Mouse (Mus musculus): ENCODE results near the gene Syk. TPM values are rescaled to one million over a fixed set of nuclear protein-coding genes. Genes with fewer than 3 reads are reported as not detected.

Gene Syk
- polyA plus RNA-seq, 1 experiment from 2014 or later: 3.9 TPM

GRCm38 (mm10) chr13:52673272-52673671, 90.3 kb downstream of the Syk start:
- WGBS: 55% methylated on average over 4 of the region's 4 CpGs
- no peaks in the 10 kb centered on the region for H3K36me3 ChIP-seq (ENCODE audit: control insufficient read depth, insufficient read depth, low read length)

GRCm38 (mm10) chr13:52673856-52674255, 90.9 kb downstream of the Syk start:
- no peak overlapping the region for H3K4me3 ChIP-seq (replicated peaks; ENCODE audit: low read length)
- H3K27ac ChIP-seq (ENCODE audit: low read length): no peak overlapping the region
- 61% methylated on average over 4 of the region's 4 CpGs for WGBS
- no peak overlapping the region for H3K9ac ChIP-seq (ENCODE audit: low read length)
- H3K27me3 ChIP-seq (ENCODE audit: control insufficient read depth, insufficient read depth, low read length): no peaks in the 10 kb centered on the region
- H3K9me3 ChIP-seq (replicated peaks; ENCODE audit: control insufficient read depth, low read length): 0 out of 2 replicates have a peak, but pooled peaks cover 3% of the 10 kb centered on the region
- H3K4me1 ChIP-seq (ENCODE audit: control insufficient read depth, insufficient read depth, low read length): no peaks in the 10 kb centered on the region
- H3K4me2 ChIP-seq (ENCODE audit: low read depth, low read length): no peak overlapping the region
- ATAC-seq (ENCODE audit: insufficient read depth, low FRiP score): no peak
- H3K36me3 ChIP-seq (ENCODE audit: control insufficient read depth, insufficient read depth, low read length): no peaks in the 10 kb centered on the region

More at GRCm38 (mm10) chr13:52673272-52673671, 90.3 kb downstream of the Syk start:
- no peak overlapping the region for H3K4me2 ChIP-seq (ENCODE audit: low read depth, low read length)
- no peak overlapping the region for H3K4me3 ChIP-seq (replicated peaks; ENCODE audit: low read length)
- H3K27me3 ChIP-seq (ENCODE audit: control insufficient read depth, insufficient read depth, low read length): no peaks in the 10 kb centered on the region
- no peak overlapping the region for H3K27ac ChIP-seq (ENCODE audit: low read length)
- 0 out of 2 replicates have a peak, but pooled peaks cover 3% of the 10 kb centered on the region for H3K9me3 ChIP-seq (replicated peaks; ENCODE audit: control insufficient read depth, low read length)
- ATAC-seq (ENCODE audit: insufficient read depth, low FRiP score): no peak
- no peaks in the 10 kb centered on the region for H3K4me1 ChIP-seq (ENCODE audit: control insufficient read depth, insufficient read depth, low read length)
- H3K9ac ChIP-seq (ENCODE audit: low read length): no peak overlapping the region

- 44% methylated on average over 12 of the region's 12 CpGs for WGBS
- Histone ChIP-seq H3K27ac (ENCODE audit: low read length) (no peak overlapping the region), H3K4me1 (ENCODE audit: control insufficient read depth, insufficient read depth, low read length) (no peaks in the 10 kb centered on the region), H3K27me3 (ENCODE audit: control insufficient read depth, insufficient read depth, low read length) (no peaks in the 10 kb centered on the region), H3K36me3 (ENCODE audit: control insufficient read depth, insufficient read depth, low read length) (no peaks in the 10 kb centered on the region), H3K9me3 (replicated peaks; ENCODE audit: control insufficient read depth, low read length) (0 out of 2 replicates have a peak, but pooled peaks cover 3% of the 10 kb centered on the region), H3K9ac (ENCODE audit: low read length) (no peak overlapping the region), H3K4me2 (ENCODE audit: low read depth, low read length) (no peak overlapping the region), H3K4me3 (replicated peaks; ENCODE audit: low read length) (no peak overlapping the region)
- no peak for ATAC-seq (ENCODE audit: insufficient read depth, low FRiP score)
Observed at GRCm38 (mm10) chr13:52674839-52675238, 91.9 kb downstream of the Syk start.

- H3K4me3 ChIP-seq (replicated peaks; ENCODE audit: low read length): no peak overlapping the region
- no peak; the same call in 1 of the 2 replicates for ATAC-seq (ENCODE audit: insufficient read depth, low FRiP score)
- H3K4me1 ChIP-seq (ENCODE audit: control insufficient read depth, insufficient read depth, low read length): no peaks in the 10 kb centered on the region
- H3K9ac ChIP-seq (ENCODE audit: low read length): no peak overlapping the region
- H3K9me3 ChIP-seq (replicated peaks; ENCODE audit: control insufficient read depth, low read length): 0 out of 2 replicates have a peak, but pooled peaks cover 3% of the 10 kb centered on the region
- H3K27ac ChIP-seq (ENCODE audit: low read length): no peak overlapping the region
- H3K36me3 ChIP-seq (ENCODE audit: control insufficient read depth, insufficient read depth, low read length): no peaks in the 10 kb centered on the region
- no peak overlapping the region for H3K4me2 ChIP-seq (ENCODE audit: low read depth, low read length)
- no peaks in the 10 kb centered on the region for H3K27me3 ChIP-seq (ENCODE audit: control insufficient read depth, insufficient read depth, low read length)
- WGBS: 67% methylated on average over 8 of the region's 8 CpGs
Observed at GRCm38 (mm10) chr13:52675526-52676294, 92.7 kb downstream of the Syk start.

- no peak for ATAC-seq (ENCODE audit: insufficient read depth, low FRiP score)
- H3K9ac ChIP-seq (ENCODE audit: low read length): no peak overlapping the region
- 0 out of 2 replicates have a peak, but pooled peaks cover 3% of the 10 kb centered on the region for H3K9me3 ChIP-seq (replicated peaks; ENCODE audit: control insufficient read depth, low read length)
- H3K4me1 ChIP-seq (ENCODE audit: control insufficient read depth, insufficient read depth, low read length): no peaks in the 10 kb centered on the region
- H3K4me3 ChIP-seq (replicated peaks; ENCODE audit: low read length): no peak overlapping the region
- no peaks in the 10 kb centered on the region for H3K27me3 ChIP-seq (ENCODE audit: control insufficient read depth, insufficient read depth, low read length)
- no peaks in the 10 kb centered on the region for H3K36me3 ChIP-seq (ENCODE audit: control insufficient read depth, insufficient read depth, low read length)
- no peak overlapping the region for H3K4me2 ChIP-seq (ENCODE audit: low read depth, low read length)
- 52% methylated on average over 5 of the region's 5 CpGs for WGBS
- H3K27ac ChIP-seq (ENCODE audit: low read length): no peak overlapping the region
Observed at GRCm38 (mm10) chr13:52676671-52677445, 93.9 kb downstream of the Syk start.

GRCm38 (mm10) chr13:52679906-52680305, 96.9 kb downstream of the Syk start:
- ATAC-seq (ENCODE audit: insufficient read depth, low FRiP score): no peak
- no peak overlapping the region for H3K4me2 ChIP-seq (ENCODE audit: low read depth, low read length)
- H3K27ac ChIP-seq (ENCODE audit: low read length): no peak overlapping the region
- WGBS: 61% methylated on average over 5 of the region's 5 CpGs
- no peaks in the 10 kb centered on the region for H3K27me3 ChIP-seq (ENCODE audit: control insufficient read depth, insufficient read depth, low read length)
- H3K4me1 ChIP-seq (ENCODE audit: control insufficient read depth, insufficient read depth, low read length): no peaks in the 10 kb centered on the region
- H3K9ac ChIP-seq (ENCODE audit: low read length): no peak overlapping the region
- H3K9me3 ChIP-seq (replicated peaks; ENCODE audit: control insufficient read depth, low read length): no peaks in the 10 kb centered on the region
- no peaks in the 10 kb centered on the region for H3K36me3 ChIP-seq (ENCODE audit: control insufficient read depth, insufficient read depth, low read length)
- no peak overlapping the region for H3K4me3 ChIP-seq (replicated peaks; ENCODE audit: low read length)

GRCm38 (mm10) chr13:52682107-52682506, 99.1 kb downstream of the Syk start:
- Histone ChIP-seq H3K36me3 (ENCODE audit: control insufficient read depth, insufficient read depth, low read length) (no peaks in the 10 kb centered on the region), H3K27me3 (ENCODE audit: control insufficient read depth, insufficient read depth, low read length) (no peaks in the 10 kb centered on the region), H3K4me1 (ENCODE audit: control insufficient read depth, insufficient read depth, low read length) (no peaks in the 10 kb centered on the region), H3K9ac (ENCODE audit: low read length) (no peak overlapping the region), H3K27ac (ENCODE audit: low read length) (no peak overlapping the region), H3K4me2 (ENCODE audit: low read depth, low read length) (no peak overlapping the region), H3K9me3 (replicated peaks; ENCODE audit: control insufficient read depth, low read length) (no peaks in the 10 kb centered on the region), H3K4me3 (replicated peaks; ENCODE audit: low read length) (no peak overlapping the region)
- no peak for ATAC-seq (ENCODE audit: insufficient read depth, low FRiP score)
- WGBS: 71% methylated on average over 5 of the region's 5 CpGs

- H3K9ac ChIP-seq (ENCODE audit: low read length): no peak overlapping the region
- no peaks in the 10 kb centered on the region for H3K4me1 ChIP-seq (ENCODE audit: control insufficient read depth, insufficient read depth, low read length)
- H3K27ac ChIP-seq (ENCODE audit: low read length): no peak overlapping the region
- no peak overlapping the region for H3K4me2 ChIP-seq (ENCODE audit: low read depth, low read length)
- H3K36me3 ChIP-seq (ENCODE audit: control insufficient read depth, insufficient read depth, low read length): no peaks in the 10 kb centered on the region
- H3K27me3 ChIP-seq (ENCODE audit: control insufficient read depth, insufficient read depth, low read length): no peaks in the 10 kb centered on the region
- H3K4me3 ChIP-seq (replicated peaks; ENCODE audit: low read length): no peak overlapping the region
- ATAC-seq (ENCODE audit: insufficient read depth, low FRiP score): no peak
- no peaks in the 10 kb centered on the region for H3K9me3 ChIP-seq (replicated peaks; ENCODE audit: control insufficient read depth, low read length)
- WGBS: 84% methylated on average over 13 of the region's 13 CpGs
Observed at GRCm38 (mm10) chr13:52690425-52690824, 107.5 kb downstream of the Syk start.

- Histone ChIP-seq H3K36me3 (ENCODE audit: control insufficient read depth, insufficient read depth, low read length) (no peaks in the 10 kb centered on the region), H3K4me1 (ENCODE audit: control insufficient read depth, insufficient read depth, low read length) (no peaks in the 10 kb centered on the region), H3K27ac (ENCODE audit: low read length) (no peak overlapping the region), H3K4me2 (ENCODE audit: low read depth, low read length) (no peak overlapping the region), H3K4me3 (replicated peaks; ENCODE audit: low read length) (no peak overlapping the region), H3K27me3 (ENCODE audit: control insufficient read depth, insufficient read depth, low read length) (no peaks in the 10 kb centered on the region), H3K9me3 (replicated peaks; ENCODE audit: control insufficient read depth, low read length) (no peaks in the 10 kb centered on the region), H3K9ac (ENCODE audit: low read length) (no peak overlapping the region)
- no peak for ATAC-seq (ENCODE audit: insufficient read depth, low FRiP score)
- WGBS: 76% methylated on average over 6 of the region's 6 CpGs
Observed at GRCm38 (mm10) chr13:52692311-52692710, 109.3 kb downstream of the Syk start.

Data from stomach, embryonic 16.5 days (tissue).